Mouse (Mus musculus) MEL (cell line): ENCODE results near the gene Exoc6b. TPM values are rescaled to one million over a fixed set of nuclear protein-coding genes. Genes with fewer than 3 reads are reported as not detected.
A peak's percentile ranks its signal among the peaks of the same experiment; 100 is the strongest.

Experiments
- DNase-seq: peaks from one replicate; pipeline ENCODE4 v3.0.0; 2011; ENCODE audit warnings: low read depth, low spot score
- H3K27ac ChIP-seq: 2 replicates; pipeline ENCODE4 v1.5.1; 2012; ENCODE audit warnings: low read depth, mild to moderate bottlenecking, control low read depth, low read length, moderate library complexity; ENCODE audit not compliant: control insufficient read depth
- H3K27me3 ChIP-seq, 2 experiments: fragments of 150-350 bp in 1 of 2; sonication (generic) in 1 of 2; 2 replicates each; pipeline ENCODE4 v1.6.1; 2012; ENCODE audit warnings: low read length in 2 of 2, mild to moderate bottlenecking in 2 of 2, improper control_type of control experiment in 1 of 2, moderate library complexity in 1 of 2; ENCODE audit not compliant: insufficient read depth in 2 of 2, control insufficient read depth in 1 of 2
- H3K36me3 ChIP-seq, 2 experiments: 2 replicates each; pipeline ENCODE4 v1.6.1; 2012 to 2014; ENCODE audit warnings: low read length in 2 of 2, improper control_type of control experiment in 1 of 2, inconsistent platforms in 1 of 2, mild to moderate bottlenecking in 1 of 2; ENCODE audit not compliant: insufficient read depth in 2 of 2, control insufficient read depth in 1 of 2
- H3K4me1 ChIP-seq, 2 experiments: fragments of 150-350 bp in 1 of 2; sonication (generic) in 1 of 2; 2 replicates each; pipeline ENCODE4 v1.6.1; 2012; ENCODE audit warnings: low read length in 2 of 2, improper control_type of control experiment in 1 of 2, mild to moderate bottlenecking in 1 of 2; ENCODE audit not compliant: insufficient read depth in 2 of 2, control insufficient read depth in 1 of 2
- H3K4me3 ChIP-seq, 2 experiments: fragments of 150-350 bp in 1 of 2; sonication (generic) in 1 of 2; 2 replicates each; pipeline ENCODE4 v1.5.1; 2012; ENCODE audit warnings: low read depth in 2 of 2, low read length in 2 of 2, mild to moderate bottlenecking in 2 of 2, moderate library complexity in 2 of 2, control low read depth in 1 of 2, improper control_type of control experiment in 1 of 2; ENCODE audit not compliant: control insufficient read depth in 1 of 2, insufficient read depth in 1 of 2
- H3K79me2 ChIP-seq: 2 replicates; pipeline ENCODE4 v1.6.1; 2012; ENCODE audit warnings: mild to moderate bottlenecking, low read length, moderate library complexity; ENCODE audit not compliant: control insufficient read depth, poor library complexity, insufficient read depth
- H3K9ac ChIP-seq: 2 replicates; pipeline ENCODE4 v1.6.1; 2012; ENCODE audit warnings: low read depth, mild to moderate bottlenecking, control low read depth, low read length, moderate library complexity; ENCODE audit not compliant: control insufficient read depth, poor library complexity, severe bottlenecking
- H3K9me3 ChIP-seq: fragments of 150-350 bp; sonication (generic); replicated peaks from 2 replicates; pipeline ENCODE4 v1.6.1; 2012; ENCODE audit warnings: mild to moderate bottlenecking, low read length, improper control_type of control experiment, moderate library complexity; ENCODE audit not compliant: insufficient read depth
- BHLHE40 ChIP-seq: IDR thresholded peaks from 2 replicates; pipeline ENCODE4 v1.6.1; 2012; ENCODE audit warnings: low read depth, mild to moderate bottlenecking, inconsistent platforms, low read length, improper control_type of control experiment, borderline replicate concordance
- CHD1 ChIP-seq: IDR thresholded peaks from 2 replicates; pipeline ENCODE4 v1.6.1; 2012; ENCODE audit warnings: low read depth, mild to moderate bottlenecking, inconsistent platforms, low read length, improper control_type of control experiment
- CHD2 ChIP-seq: IDR thresholded peaks from 2 replicates; pipeline ENCODE4 v1.6.1; 2011; ENCODE audit warnings: low read length, improper control_type of control experiment
- CTCF ChIP-seq, 3 experiments: IDR thresholded peaks in 2 of 3; conservative IDR thresholded peaks in 1 of 3; 2 replicates each; pipeline ENCODE4 v1.5.1; 2011 to 2012; ENCODE audit warnings: low read length in 3 of 3, low read depth in 2 of 3, mild to moderate bottlenecking in 2 of 3, improper control_type of control experiment in 1 of 3, inconsistent platforms in 1 of 3, mixed read lengths in 1 of 3, moderate library complexity in 1 of 3; ENCODE audit not compliant: control insufficient read depth in 1 of 3, insufficient read depth in 1 of 3, poor library complexity in 1 of 3, severe bottlenecking in 1 of 3
- E2F4 ChIP-seq: IDR thresholded peaks from 2 replicates; pipeline ENCODE4 v1.6.1; 2011; ENCODE audit warnings: low read depth, low read length, improper control_type of control experiment, borderline replicate concordance
- ELF1 ChIP-seq: IDR thresholded peaks from 2 replicates; pipeline ENCODE4 v1.6.1; 2014; ENCODE audit warnings: low read depth, mild to moderate bottlenecking, inconsistent platforms, low read length, improper control_type of control experiment, moderate library complexity
- EP300 ChIP-seq, 2 experiments: IDR thresholded peaks; 2 replicates each; pipeline ENCODE4 v1.6.1; 2011; ENCODE audit warnings: improper control_type of control experiment in 2 of 2, low read length in 2 of 2, low read depth in 1 of 2, mild to moderate bottlenecking in 1 of 2
- ETS1 ChIP-seq: IDR thresholded peaks from 2 replicates; pipeline ENCODE4 v1.6.1; 2012; ENCODE audit warnings: low read depth, mild to moderate bottlenecking, inconsistent platforms, low read length, improper control_type of control experiment, moderate library complexity
- GABPA ChIP-seq: IDR thresholded peaks from 2 replicates; pipeline ENCODE4 v1.6.1; 2012; ENCODE audit warnings: low read depth, mild to moderate bottlenecking, inconsistent platforms, low read length, improper control_type of control experiment, moderate library complexity
- GATA1 ChIP-seq: IDR thresholded peaks from 2 replicates; pipeline ENCODE4 v1.6.1; 2011; ENCODE audit warnings: low read depth, low read length, improper control_type of control experiment
- HCFC1 ChIP-seq: IDR thresholded peaks from 2 replicates; pipeline ENCODE4 v1.6.1; 2012; ENCODE audit warnings: low read depth, mild to moderate bottlenecking, inconsistent platforms, low read length, improper control_type of control experiment, moderate library complexity
- JUND ChIP-seq: IDR thresholded peaks from 2 replicates; pipeline ENCODE4 v1.6.1; 2011; ENCODE audit warnings: low read depth, mild to moderate bottlenecking, improper control_type of control experiment, low read length
- KAT2A ChIP-seq: conservative IDR thresholded peaks from 2 replicates; pipeline ENCODE4 v1.6.1; 2012; ENCODE audit warnings: low read depth, low read length, improper control_type of control experiment, inconsistent platforms
- MAFK ChIP-seq: IDR thresholded peaks from 2 replicates; pipeline ENCODE4 v1.6.1; 2011; ENCODE audit warnings: low read depth, mild to moderate bottlenecking, low read length, improper control_type of control experiment, borderline replicate concordance
- MAX ChIP-seq: IDR thresholded peaks from 2 replicates; pipeline ENCODE4 v1.6.1; 2011; ENCODE audit warnings: low read length, improper control_type of control experiment
- MAZ ChIP-seq: IDR thresholded peaks from 2 replicates; pipeline ENCODE4 v1.6.1; 2012; ENCODE audit warnings: low read depth, mild to moderate bottlenecking, inconsistent platforms, low read length, improper control_type of control experiment
- MEF2A ChIP-seq: IDR thresholded peaks from 2 replicates; pipeline ENCODE4 v1.6.1; 2014; ENCODE audit warnings: low read depth, mild to moderate bottlenecking, inconsistent platforms, low read length, improper control_type of control experiment; ENCODE audit not compliant: poor library complexity, insufficient replicate concordance, severe bottlenecking; ENCODE audit errors: extremely low read depth
- MYB ChIP-seq: IDR thresholded peaks from 2 replicates; pipeline ENCODE4 v1.6.1; 2011; ENCODE audit warnings: mild to moderate bottlenecking, low read depth, low read length, improper control_type of control experiment
- MYC ChIP-seq: IDR thresholded peaks from 2 replicates; pipeline ENCODE4 v1.6.1; 2011; ENCODE audit warnings: low read depth, mild to moderate bottlenecking, low read length, improper control_type of control experiment, moderate library complexity
- NELFE ChIP-seq: IDR thresholded peaks from 2 replicates; pipeline ENCODE4 v1.6.1; 2011; ENCODE audit warnings: low read depth, low read length, improper control_type of control experiment
- NRF1 ChIP-seq: IDR thresholded peaks from 2 replicates; pipeline ENCODE4 v1.6.1; 2014; ENCODE audit warnings: low read depth, mild to moderate bottlenecking, inconsistent platforms, low read length, improper control_type of control experiment, moderate library complexity; ENCODE audit not compliant: poor library complexity, insufficient read depth, severe bottlenecking
- POLR2A ChIP-seq, 2 experiments: IDR thresholded peaks; 2 replicates each; pipeline ENCODE4 v1.6.1; 2011 to 2012; ENCODE audit warnings: low read length in 2 of 2, mild to moderate bottlenecking in 2 of 2, control low read depth in 1 of 2, improper control_type of control experiment in 1 of 2, low read depth in 1 of 2, moderate library complexity in 1 of 2; ENCODE audit not compliant: control insufficient read depth in 1 of 2, insufficient read depth in 1 of 2, poor library complexity in 1 of 2
- POLR2AphosphoS2 ChIP-seq: IDR thresholded peaks from 2 replicates; pipeline ENCODE4 v1.6.1; 2011; ENCODE audit warnings: low read length, improper control_type of control experiment
- POLR2AphosphoS5 ChIP-seq: IDR thresholded peaks from 2 replicates; pipeline ENCODE4 v1.6.1; 2012; ENCODE audit warnings: low read depth, borderline replicate concordance, mild to moderate bottlenecking, inconsistent platforms, low read length, moderate library complexity, mixed read lengths
- RAD21 ChIP-seq: IDR thresholded peaks from 2 replicates; pipeline ENCODE4 v1.6.1; 2011; ENCODE audit warnings: mild to moderate bottlenecking, low read depth, low read length, improper control_type of control experiment
- RCOR1 ChIP-seq: IDR thresholded peaks from 2 replicates; pipeline ENCODE4 v1.6.1; 2012; ENCODE audit warnings: low read depth, mild to moderate bottlenecking, inconsistent platforms, low read length, improper control_type of control experiment
- SIN3A ChIP-seq: IDR thresholded peaks from 2 replicates; pipeline ENCODE4 v1.6.1; 2012; ENCODE audit warnings: low read length, improper control_type of control experiment, inconsistent platforms
- SMC3 ChIP-seq: IDR thresholded peaks from 2 replicates; pipeline ENCODE4 v1.6.1; 2011; ENCODE audit warnings: low read depth, low read length, improper control_type of control experiment
- TAL1 ChIP-seq: IDR thresholded peaks from 2 replicates; pipeline ENCODE4 v1.6.1; 2012; ENCODE audit warnings: mild to moderate bottlenecking, inconsistent platforms, low read length, moderate library complexity, mixed read lengths
- TBP ChIP-seq: IDR thresholded peaks from 2 replicates; pipeline ENCODE4 v1.8.0; 2011; ENCODE audit warnings: low read depth, low read length, improper control_type of control experiment
- TCF12 ChIP-seq: IDR thresholded peaks from 2 replicates; pipeline ENCODE4 v1.6.1; 2014; ENCODE audit warnings: low read depth, mild to moderate bottlenecking, inconsistent platforms, low read length, improper control_type of control experiment, moderate library complexity
- UBTF ChIP-seq: IDR thresholded peaks from 2 replicates; pipeline ENCODE4 v1.6.1; 2012; ENCODE audit warnings: low read depth, mild to moderate bottlenecking, inconsistent platforms, low read length, improper control_type of control experiment, moderate library complexity, borderline replicate concordance; ENCODE audit not compliant: insufficient read depth
- USF1 ChIP-seq: IDR thresholded peaks from 2 replicates; pipeline ENCODE4 v1.6.1; 2014; ENCODE audit warnings: low read depth, mild to moderate bottlenecking, inconsistent platforms, low read length, improper control_type of control experiment, moderate library complexity
- USF2 ChIP-seq, 2 experiments: IDR thresholded peaks; 2 replicates each; pipeline ENCODE4 v1.6.1; 2011 to 2012; ENCODE audit warnings: improper control_type of control experiment in 2 of 2, low read length in 2 of 2, borderline replicate concordance in 1 of 2, inconsistent platforms in 1 of 2, low read depth in 1 of 2, mild to moderate bottlenecking in 1 of 2; ENCODE audit not compliant: insufficient read depth in 1 of 2
- ZC3H11A ChIP-seq: IDR thresholded peaks from 2 replicates; pipeline ENCODE4 v1.6.1; 2012; ENCODE audit warnings: low read depth, mild to moderate bottlenecking, inconsistent platforms, low read length, improper control_type of control experiment
- ZKSCAN1 ChIP-seq: IDR thresholded peaks from 2 replicates; pipeline ENCODE4 v1.6.1; 2012; ENCODE audit warnings: low read depth, mild to moderate bottlenecking, inconsistent platforms, low read length, improper control_type of control experiment, moderate library complexity
- ZMIZ1 ChIP-seq: IDR thresholded peaks from 2 replicates; pipeline ENCODE4 v1.6.1; 2012; ENCODE audit warnings: low read depth, mild to moderate bottlenecking, inconsistent platforms, low read length, improper control_type of control experiment, moderate library complexity
- ZNF384 ChIP-seq: IDR thresholded peaks from 2 replicates; pipeline ENCODE4 v1.6.1; 2012; ENCODE audit warnings: low read depth, mild to moderate bottlenecking, inconsistent platforms, low read length, improper control_type of control experiment
- polyA plus RNA-seq, 2 experiments: library from polyadenylated mRNA; stranded (reverse) in 1 of 2; unstranded in 1 of 2; fragments of >175 nt in 1 of 2; fragments of >200 nt in 1 of 2; gene quantifications; 2 replicates each; pipeline versions ENCODE4 v1.2.1 to v1.2.4; 2012; ENCODE audit warnings: low replicate concordance in 2 of 2, low read depth in 1 of 2; ENCODE audit not compliant: insufficient read length in 2 of 2, insufficient read depth in 1 of 2, missing spikeins in 1 of 2
- total RNA-seq: library from RNA; depleted of rRNA; stranded (reverse); fragments of 300-350 nt; gene quantifications from 2 replicates; pipeline ENCODE4 v1.2.3, GENCODE M21; 2012

Exoc6b gene
- total and polyA plus RNA-seq, 3 experiments: 3.4 to 6.5 TPM; not detected in 1

DNA sequence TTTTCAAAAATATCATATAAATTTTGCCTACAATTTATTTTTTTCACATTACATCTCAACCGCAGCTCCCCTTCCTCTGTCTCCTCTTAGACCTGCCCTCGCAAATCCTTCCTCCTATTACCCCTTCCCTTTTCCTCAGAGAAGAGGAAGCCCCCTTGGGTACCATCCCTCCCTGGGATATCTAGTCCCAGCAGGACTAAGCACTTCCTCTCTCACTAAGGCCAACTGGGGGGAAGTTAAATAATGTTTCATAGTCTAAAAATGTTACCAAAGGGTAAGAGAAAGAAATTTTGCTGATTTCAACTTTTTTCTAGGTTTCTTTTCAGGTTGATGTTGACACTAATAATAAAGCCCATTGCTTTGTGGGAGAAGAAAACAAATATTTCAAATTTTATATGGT, 317.9 kb downstream of the Exoc6b start:
- DNase-seq: peak; percentile 64
- TF ChIP-seq POLR2AphosphoS2 (no peak), POLR2A (IDR thresholded peaks at IDR 0.05; ENCODE audit: control insufficient read depth in 1 of 2, insufficient read depth in 1 of 2, low read depth in 1 of 2, low read length in 2 of 2, poor library complexity in 1 of 2) (no peak), UBTF (no peak), BHLHE40 (no peak), MYC (no peak), E2F4 (no peak), CHD2 (no peak), TAL1 (peak; percentile 60), RAD21 (no peak), ETS1 (no peak), USF2 (IDR thresholded peaks at IDR 0.05; ENCODE audit: borderline replicate concordance in 1 of 2, insufficient read depth in 1 of 2, low read depth in 1 of 2, low read length in 2 of 2) (no peak), ZMIZ1 (no peak), JUND (no peak), CTCF (IDR thresholded peaks at IDR 0.05 in 2 of 3, conservative IDR thresholded peaks at IDR 0.05 in 1 of 3; ENCODE audit: control insufficient read depth in 1 of 3, insufficient read depth in 1 of 3, low read depth in 2 of 3, low read length in 3 of 3, poor library complexity in 1 of 3, severe bottlenecking in 1 of 3) (no peak), ZNF384 (no peak), POLR2AphosphoS5 (no peak), CHD1 (no peak), ZC3H11A (no peak), GATA1 (peak; percentile 54), EP300 (IDR thresholded peaks at IDR 0.05; ENCODE audit: low read depth in 1 of 2, low read length in 2 of 2) (peak; percentile 68 to 86), TCF12 (peak; percentile 50), ZKSCAN1 (no peak), SIN3A (no peak), NRF1 (no peak), SMC3 (no peak), RCOR1 (0 out of 2 replicates have a peak, but pooled peaks have one; percentile 44), NELFE (no peak), TBP (0 out of 2 replicates have a peak, but pooled peaks have one; percentile 38), ELF1 (no peak), MAZ (no peak), MYB (no peak), MAX (no peak), MAFK (peak; percentile 71; the same call in 1 of the 2 replicates), USF1 (no peak), MEF2A (no peak), HCFC1 (no peak), GABPA (no peak), KAT2A (no peak)

More for the DNA sequence above, 317.9 kb downstream of the Exoc6b start:
- H3K36me3 ChIP-seq: peaks cover 0 to 20% of the 10 kb centered on the region in 2 experiments; a peak in 2 of 4 replicates
- no peaks in the 10 kb centered on the region for H3K79me2 ChIP-seq
- H3K4me3 ChIP-seq: no peak overlapping the region
- H3K9ac ChIP-seq: no peak overlapping the region
- peaks cover 6 to 15% of the 10 kb centered on the region in 2 experiments for H3K4me1 ChIP-seq
- no peak overlapping the region for H3K27ac ChIP-seq
- no peaks in the 10 kb centered on the region for H3K27me3 ChIP-seq
- H3K9me3 ChIP-seq: no peaks in the 10 kb centered on the region
